Mouse (Mus musculus) G1E-ER4 (cell line): ENCODE data around the gene Vdr. TPM values are rescaled to one million over a fixed set of nuclear protein-coding genes. Genes with fewer than 3 reads are reported as not detected.

Source experiments
- GATA1 ChIP-seq: IDR thresholded peaks from one replicate; pipeline ENCODE4 v1.8.0; 2012; ENCODE audit warnings: low read length, inconsistent platforms
- polyA plus RNA-seq: library from polyadenylated mRNA; stranded (reverse); fragments of >175 nt; gene quantifications from 2 replicates; pipeline ENCODE4 v1.2.3, GENCODE M21; 2012

Gene Vdr
- polyA plus RNA-seq, 1 experiment: not detected

- no peak for TF ChIP-seq GATA1
These were observed 10.0 kb downstream of the Vdr start for GRCm38 (mm10) chr15:97900336-97900912.

- no peak for TF ChIP-seq GATA1
These were observed 10.7 kb downstream of the Vdr start for GRCm38 (mm10) chr15:97899714-97900113.

- TF ChIP-seq GATA1: no peak
These were observed 11.6 kb downstream of the Vdr start for GRCm38 (mm10) chr15:97898791-97899190.

- TF ChIP-seq GATA1: no peak
These were observed 13.4 kb downstream of the Vdr start for GRCm38 (mm10) chr15:97896861-97897654.

GRCm38 (mm10) chr15:97896347-97896746 lies 14.1 kb downstream of the Vdr start:
- TF ChIP-seq GATA1: no peak

- TF ChIP-seq GATA1: no peak
These were observed 14.6 kb downstream of the Vdr start for GRCm38 (mm10) chr15:97895847-97896246.

- TF ChIP-seq GATA1: no peak
These were observed 17.9 kb downstream of the Vdr start for GRCm38 (mm10) chr15:97892506-97892905.

- no peak for TF ChIP-seq GATA1
These were observed 20.0 kb downstream of the Vdr start for GRCm38 (mm10) chr15:97890450-97890849.

GRCm38 (mm10) chr15:97890017-97890416 lies 20.4 kb downstream of the Vdr start:
- no peak for TF ChIP-seq GATA1

- no peak for TF ChIP-seq GATA1
These were observed 22.9 kb downstream of the Vdr start for GRCm38 (mm10) chr15:97887541-97888016.

GRCm38 (mm10) chr15:97881423-97881822 lies 29.0 kb downstream of the Vdr start:
- no peak for TF ChIP-seq GATA1

- no peak for TF ChIP-seq GATA1
These were observed 30.0 kb downstream of the Vdr start for GRCm38 (mm10) chr15:97880441-97880840.

- no peak for TF ChIP-seq GATA1
These were observed 31.6 kb downstream of the Vdr start for GRCm38 (mm10) chr15:97878696-97879328.

- TF ChIP-seq GATA1: no peak
These were observed 34.6 kb downstream of the Vdr start for GRCm38 (mm10) chr15:97875784-97876183.

- no peak for TF ChIP-seq GATA1
These were observed 36.7 kb downstream of the Vdr start for GRCm38 (mm10) chr15:97873717-97874116.

- TF ChIP-seq GATA1: no peak
These were observed 38.3 kb downstream of the Vdr start for GRCm38 (mm10) chr15:97872161-97872560.
